Mouse (Mus musculus): ENCODE data around the gene Ifitm1. TPM values are rescaled to one million over a fixed set of nuclear protein-coding genes. Genes with fewer than 3 reads are reported as not detected.

The Ifitm1 gene
- total and polyA plus RNA-seq, 3 experiments: 1.5 to 5.5 TPM; not detected in 1

DNA sequence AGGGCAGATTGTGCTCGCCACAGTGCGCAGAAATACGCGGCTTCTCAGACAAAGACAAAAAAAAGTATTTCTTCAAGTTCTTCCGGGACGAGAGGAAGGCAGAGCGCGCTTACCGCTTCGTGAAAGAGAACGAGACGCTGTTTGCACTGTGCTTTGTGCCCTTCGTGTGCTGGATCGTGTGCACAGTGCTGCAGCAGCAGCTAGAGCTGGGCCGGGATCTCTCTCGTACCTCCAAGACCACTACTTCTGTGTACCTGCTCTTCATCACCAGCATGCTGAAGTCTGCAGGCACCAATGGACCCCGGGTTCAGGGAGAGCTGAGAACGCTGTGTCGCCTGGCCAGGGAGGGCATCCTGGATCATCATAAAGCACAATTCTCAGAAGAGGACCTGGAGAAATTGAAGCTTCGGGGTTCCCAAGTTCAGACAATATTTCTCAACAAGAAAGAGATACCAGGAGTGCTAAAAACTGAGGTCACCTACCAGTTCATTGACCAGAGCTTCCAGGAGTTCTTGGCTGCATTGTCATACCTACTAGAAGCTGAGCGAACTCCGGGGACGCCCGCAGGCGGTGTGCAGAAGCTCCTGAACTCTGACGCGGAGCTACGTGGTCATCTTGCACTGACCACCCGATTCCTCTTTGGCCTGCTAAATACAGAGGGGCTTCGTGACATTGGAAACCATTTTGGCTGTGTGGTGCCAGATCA, 43.8 kb upstream of the Ifitm1 start:
- H3K36me3 ChIP-seq (replicated peaks): no peaks in the 10 kb centered on the region
- ATAC-seq (ENCODE audit: extremely low read depth, insufficient number of reproducible peaks, low FRiP score, poor library complexity, severe bottlenecking) (no peak), DNase-seq (ENCODE audit: low spot score) (no peak)
- H3K9me3 ChIP-seq (replicated peaks): peaks cover 10% of the 10 kb centered on the region
- H3K4me1 ChIP-seq (ENCODE audit: insufficient read depth, low read depth, low read length): peaks cover 43% of the 10 kb centered on the region
- no peak overlapping the region for H3K4me3 ChIP-seq (ENCODE audit: low read depth, low read length)
- TF ChIP-seq TAL1 (conservative IDR thresholded peaks at IDR 0.05; ENCODE audit: low read depth, low read length): no peak
- TF ChIP-seq GATA1 (IDR thresholded peaks at IDR 0.05; ENCODE audit: borderline replicate concordance, low read length): no peak
- no peak for TF ChIP-seq POLR2AphosphoS5 (IDR thresholded peaks at IDR 0.05; ENCODE audit: insufficient replicate concordance, low read depth, low read length)
- no peak for TF ChIP-seq CTCF (IDR thresholded peaks at IDR 0.05; ENCODE audit: low read depth, low read length)
- peaks cover 46% of the 10 kb centered on the region for H3K27me3 ChIP-seq (ENCODE audit: insufficient read depth, low read length)

DNA sequence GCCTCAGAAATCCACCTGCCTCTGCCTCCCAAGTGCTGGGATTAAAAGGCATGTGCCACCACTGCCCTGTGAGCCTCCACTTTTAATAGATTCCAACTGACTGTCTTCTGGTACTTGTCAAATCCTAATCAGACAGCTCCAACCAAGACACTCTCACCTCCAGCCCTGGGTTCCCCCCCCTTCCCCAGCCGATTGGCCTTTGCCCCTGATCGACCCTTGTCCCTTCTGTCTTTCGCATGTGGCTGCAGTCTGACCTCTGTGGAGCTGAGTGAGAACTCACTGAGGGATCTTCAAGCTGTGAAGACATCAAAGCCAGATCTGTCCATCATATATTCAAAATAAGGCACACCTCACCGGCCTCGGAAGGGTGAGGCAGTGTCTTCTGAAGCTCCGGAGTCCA, 39.8 kb upstream of the Ifitm1 start:
- no peak for ATAC-seq (ENCODE audit: extremely low read depth, insufficient number of reproducible peaks, low FRiP score, poor library complexity, severe bottlenecking)

DNA sequence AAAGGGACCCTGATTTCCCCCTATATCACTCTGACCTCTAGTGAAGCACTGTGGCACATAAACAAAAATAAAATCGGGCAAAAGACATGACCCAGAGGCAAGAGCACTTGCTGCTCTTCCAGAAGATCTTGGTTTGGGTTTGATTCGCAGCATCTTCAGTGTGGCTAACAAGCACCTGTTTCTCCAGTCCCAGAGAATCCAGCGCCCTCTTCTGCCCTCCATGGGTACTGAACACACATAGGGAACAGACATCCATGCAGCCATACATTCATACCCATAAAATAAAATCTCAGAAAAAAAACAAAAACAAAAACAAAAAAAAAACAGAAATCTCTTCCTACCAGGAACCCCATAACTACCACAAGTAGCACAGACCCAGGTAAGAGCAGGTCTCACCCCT, 28.6 kb upstream of the Ifitm1 start:
- Histone ChIP-seq H3K27me3 (ENCODE audit: insufficient read depth, low read length) (peaks cover 23% of the 10 kb centered on the region), H3K4me3 (ENCODE audit: low read depth, low read length) (no peak overlapping the region), H3K36me3 (replicated peaks) (peaks cover 11% of the 10 kb centered on the region), H3K9me3 (replicated peaks) (no peaks in the 10 kb centered on the region), H3K4me1 (ENCODE audit: insufficient read depth, low read depth, low read length) (peaks cover 44% of the 10 kb centered on the region)
- no peak for TF ChIP-seq CTCF (IDR thresholded peaks at IDR 0.05; ENCODE audit: low read depth, low read length)
- TF ChIP-seq GATA2 (IDR thresholded peaks at IDR 0.05; ENCODE audit: borderline replicate concordance, low read depth, low read length): no peak
- no peak for TF ChIP-seq GATA1 (IDR thresholded peaks at IDR 0.05; ENCODE audit: borderline replicate concordance, low read length)
- no peak for TF ChIP-seq TAL1 (conservative IDR thresholded peaks at IDR 0.05; ENCODE audit: low read depth, low read length)
- no peak for TF ChIP-seq POLR2AphosphoS5 (IDR thresholded peaks at IDR 0.05; ENCODE audit: insufficient replicate concordance, low read depth, low read length)
- DNase-seq (ENCODE audit: low spot score) (no peak), ATAC-seq (ENCODE audit: extremely low read depth, insufficient number of reproducible peaks, low FRiP score, poor library complexity, severe bottlenecking) (no peak)

More for the DNA sequence above, 39.8 kb upstream of the Ifitm1 start:
- peaks cover 10% of the 10 kb centered on the region for H3K9me3 ChIP-seq (replicated peaks)
- no peak for TF ChIP-seq TAL1 (conservative IDR thresholded peaks at IDR 0.05; ENCODE audit: low read depth, low read length)
- no peak for TF ChIP-seq GATA2 (IDR thresholded peaks at IDR 0.05; ENCODE audit: borderline replicate concordance, low read depth, low read length)
- TF ChIP-seq GATA1 (IDR thresholded peaks at IDR 0.05; ENCODE audit: borderline replicate concordance, low read length): no peak
- TF ChIP-seq CTCF (IDR thresholded peaks at IDR 0.05; ENCODE audit: low read depth, low read length): no peak
- TF ChIP-seq POLR2AphosphoS5 (IDR thresholded peaks at IDR 0.05; ENCODE audit: insufficient replicate concordance, low read depth, low read length): no peak
- DNase-seq (ENCODE audit: low spot score): no peak
- no peaks in the 10 kb centered on the region for H3K36me3 ChIP-seq (replicated peaks)
- no peak overlapping the region for H3K4me3 ChIP-seq (ENCODE audit: low read depth, low read length)
- peaks cover 7% of the 10 kb centered on the region for H3K4me1 ChIP-seq (ENCODE audit: insufficient read depth, low read depth, low read length)
- peaks cover 43% of the 10 kb centered on the region for H3K27me3 ChIP-seq (ENCODE audit: insufficient read depth, low read length)

DNA sequence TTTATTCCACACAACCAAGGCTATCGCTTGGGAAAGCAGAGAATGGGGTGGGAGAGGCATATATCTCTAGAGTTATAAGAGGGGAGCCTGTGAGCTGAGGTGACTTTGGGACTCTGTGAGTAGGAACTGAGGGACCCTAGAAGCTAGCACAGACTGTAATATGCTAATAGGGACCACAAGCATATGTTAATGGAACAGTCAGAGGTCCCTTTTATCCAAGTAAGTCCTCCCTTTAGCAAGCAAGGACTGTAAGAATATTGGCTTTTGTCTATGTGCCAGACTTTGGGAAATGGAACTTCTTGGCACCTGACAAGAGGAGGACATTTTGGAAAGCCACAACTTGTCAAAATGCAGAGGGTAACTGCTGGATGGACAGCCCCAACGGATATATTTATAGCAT, 28.1 kb upstream of the Ifitm1 start:
- no peaks in the 10 kb centered on the region for H3K9me3 ChIP-seq (replicated peaks)
- H3K27me3 ChIP-seq (ENCODE audit: insufficient read depth, low read length): peaks cover 23% of the 10 kb centered on the region
- no peak for TF ChIP-seq CTCF (IDR thresholded peaks at IDR 0.05; ENCODE audit: low read depth, low read length)
- TF ChIP-seq TAL1 (conservative IDR thresholded peaks at IDR 0.05; ENCODE audit: low read depth, low read length): no peak
- TF ChIP-seq GATA1 (IDR thresholded peaks at IDR 0.05; ENCODE audit: borderline replicate concordance, low read length): no peak
- no peak for TF ChIP-seq POLR2AphosphoS5 (IDR thresholded peaks at IDR 0.05; ENCODE audit: insufficient replicate concordance, low read depth, low read length)
- no peak for TF ChIP-seq GATA2 (IDR thresholded peaks at IDR 0.05; ENCODE audit: borderline replicate concordance, low read depth, low read length)
- peaks cover 48% of the 10 kb centered on the region for H3K4me1 ChIP-seq (ENCODE audit: insufficient read depth, low read depth, low read length)
- ATAC-seq (ENCODE audit: extremely low read depth, insufficient number of reproducible peaks, low FRiP score, poor library complexity, severe bottlenecking) (no peak), DNase-seq (ENCODE audit: low spot score) (no peak)
- peaks cover 15% of the 10 kb centered on the region for H3K36me3 ChIP-seq (replicated peaks)
- H3K4me3 ChIP-seq (ENCODE audit: low read depth, low read length): no peak overlapping the region

DNA sequence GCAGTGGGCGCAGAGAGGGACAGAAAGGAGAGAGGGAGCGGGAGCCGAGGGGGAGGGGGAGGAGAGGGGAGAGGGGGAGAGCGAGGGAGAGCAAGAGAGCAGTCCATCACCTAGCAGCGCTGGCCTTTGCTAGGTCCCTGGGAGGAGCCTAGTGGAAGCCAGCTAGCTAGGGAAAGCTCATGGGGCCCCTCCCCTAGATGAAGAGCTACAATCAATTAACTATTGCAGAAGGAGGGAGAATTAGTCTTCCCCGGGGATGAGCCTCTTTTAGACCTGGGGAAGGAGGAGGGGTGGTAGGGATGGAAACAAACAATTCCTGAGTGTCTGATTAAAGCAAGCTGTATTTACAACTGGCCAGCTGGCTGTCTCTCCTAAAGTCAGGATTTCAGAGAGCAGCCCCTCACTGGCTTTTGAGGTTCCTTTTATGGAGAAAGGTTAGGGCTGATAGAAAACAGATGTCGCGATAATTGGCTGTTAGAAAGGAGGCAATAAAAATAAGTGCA, 27.3 kb upstream of the Ifitm1 start:
- H3K36me3 ChIP-seq (replicated peaks): peaks cover 23% of the 10 kb centered on the region
- H3K4me1 ChIP-seq (ENCODE audit: insufficient read depth, low read depth, low read length): peaks cover 52% of the 10 kb centered on the region
- H3K4me3 ChIP-seq (ENCODE audit: low read depth, low read length): no peak overlapping the region; the same call in 1 of the 2 replicates
- DNase-seq (ENCODE audit: low spot score) (no peak), ATAC-seq (ENCODE audit: extremely low read depth, insufficient number of reproducible peaks, low FRiP score, poor library complexity, severe bottlenecking) (no peak)
- no peaks in the 10 kb centered on the region for H3K9me3 ChIP-seq (replicated peaks)
- TF ChIP-seq GATA2 (IDR thresholded peaks at IDR 0.05; ENCODE audit: borderline replicate concordance, low read depth, low read length) (no peak), TAL1 (conservative IDR thresholded peaks at IDR 0.05; ENCODE audit: low read depth, low read length) (no peak), GATA1 (IDR thresholded peaks at IDR 0.05; ENCODE audit: borderline replicate concordance, low read length) (no peak), CTCF (IDR thresholded peaks at IDR 0.05; ENCODE audit: low read depth, low read length) (no peak), POLR2AphosphoS5 (IDR thresholded peaks at IDR 0.05; ENCODE audit: insufficient replicate concordance, low read depth, low read length) (no peak)
- peaks cover 20% of the 10 kb centered on the region for H3K27me3 ChIP-seq (ENCODE audit: insufficient read depth, low read length)

DNA sequence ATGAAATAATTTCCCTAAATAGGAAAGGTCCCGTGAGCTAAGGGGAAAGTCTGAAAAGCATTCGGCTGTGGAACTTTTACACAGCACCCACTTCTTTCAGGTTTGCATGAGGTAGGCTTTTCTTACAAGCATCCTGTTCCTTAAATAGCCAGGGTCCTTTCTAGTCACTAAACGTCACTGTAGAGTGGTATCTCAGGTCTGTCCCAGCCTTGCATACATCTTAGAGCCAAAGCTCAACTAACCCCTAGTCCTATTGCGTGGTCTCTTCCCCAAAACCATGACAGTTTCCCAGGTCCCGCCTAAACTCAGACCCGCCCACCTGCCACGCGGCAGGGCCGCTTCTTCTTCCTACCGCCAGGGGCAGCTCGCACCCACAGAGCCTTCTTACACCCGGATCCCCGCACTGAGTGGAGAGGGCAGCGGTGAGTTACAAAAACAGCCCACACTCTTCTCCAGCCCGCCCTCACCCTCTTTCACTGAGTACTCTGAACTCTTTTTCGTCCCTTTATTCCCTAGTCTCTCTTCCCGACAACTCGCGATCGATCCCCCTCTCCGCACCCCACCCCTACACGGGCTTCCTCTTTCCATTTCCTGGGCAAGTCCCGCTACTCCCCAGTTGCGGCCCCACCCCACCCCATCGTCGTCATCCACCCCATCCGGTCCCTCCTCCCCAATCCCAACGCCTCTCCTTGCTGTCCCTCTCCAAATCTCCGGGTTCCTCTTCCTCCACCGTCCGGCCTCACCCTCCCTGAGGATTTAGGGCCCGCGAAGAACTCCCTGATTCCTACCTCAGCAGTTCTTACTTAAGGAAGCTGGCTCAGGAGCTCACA, 25.6 kb upstream of the Ifitm1 start, which contains the start of gene Pgghg:
Gene Pgghg, plus strand, starts transcription at position 170 of the 830 bp plus-strand sequence.
- Histone ChIP-seq H3K36me3 (replicated peaks) (peaks cover 41% of the 10 kb centered on the region), H3K4me3 (ENCODE audit: low read depth, low read length) (peak within 1 kb of the TSS; percentile 72), H3K9me3 (replicated peaks) (no peaks in the 10 kb centered on the region), H3K4me1 (ENCODE audit: insufficient read depth, low read depth, low read length) (peaks cover 51% of the 10 kb centered on the region), H3K27me3 (ENCODE audit: insufficient read depth, low read length) (peaks cover 9% of the 10 kb centered on the region)
- DNase-seq (ENCODE audit: low spot score) (peak; percentile 98), ATAC-seq (ENCODE audit: extremely low read depth, insufficient number of reproducible peaks, low FRiP score, poor library complexity, severe bottlenecking) (peak; percentile 88)
- TF ChIP-seq TAL1 (conservative IDR thresholded peaks at IDR 0.05; ENCODE audit: low read depth, low read length) (no peak), POLR2AphosphoS5 (IDR thresholded peaks at IDR 0.05; ENCODE audit: insufficient replicate concordance, low read depth, low read length) (no peak), CTCF (IDR thresholded peaks at IDR 0.05; ENCODE audit: low read depth, low read length) (peak; percentile 62), GATA2 (IDR thresholded peaks at IDR 0.05; ENCODE audit: borderline replicate concordance, low read depth, low read length) (no peak), GATA1 (IDR thresholded peaks at IDR 0.05; ENCODE audit: borderline replicate concordance, low read length) (no peak)
